In genomic region chr4:114779475-114779757, GRCm38 (mm10) we compare ENCODE assay signal across 14 mouse cellular contexts. TPM values are rescaled to one million over a fixed set of nuclear protein-coding genes. Genes with fewer than 3 reads are reported as not detected.
DNase-seq lines count a peak whose midpoint lies in the region; ATAC-seq lines count a peak whose summit lies in the region.
"Had no signal": no experiment of that assay in that cellular context is flagged by ENCODE, and none has a peak within 500 bp of the region (broad histone marks: within the 10 kb centered on the region; RNA-seq: fewer than 3 reads in every experiment).

No protein-coding gene starts in this region.

- H3K27me3 ChIP-seq in kidney, embryonic 14.5 days (ENCODE audit: control insufficient read depth, insufficient read depth, low read length): no peaks in the 10 kb centered on the region
- peaks cover 45% of the 10 kb centered on the region for H3K27me3 ChIP-seq in embryonic facial prominence, embryonic 10.5 days (replicated peaks; ENCODE audit: low read depth, poor library complexity, severe bottlenecking)
- peaks cover 25% of the 10 kb centered on the region for H3K27me3 ChIP-seq in limb, embryonic 12.5 days
- H3K27me3 ChIP-seq: liver, embryonic 13.5 days had no signal

- H3K9me3 ChIP-seq in kidney, embryonic 14.5 days (ENCODE audit: control insufficient read depth, low read length): no peaks in the 10 kb centered on the region
- no peaks in the 10 kb centered on the region; the same call in none of the 2 replicates for H3K9me3 ChIP-seq in embryonic facial prominence, embryonic 10.5 days
- H3K9me3 ChIP-seq in limb, embryonic 12.5 days: no peaks in the 10 kb centered on the region
- H3K9me3 ChIP-seq: liver, embryonic 13.5 days had no signal

- no peak overlapping the region for H3K4me3 ChIP-seq in kidney, embryonic 14.5 days (ENCODE audit: low read length)
- 0 out of 2 replicates have a peak overlapping the region, but pooled peaks have one; percentile 4 for H3K4me3 ChIP-seq in embryonic facial prominence, embryonic 10.5 days
- no peak overlapping the region for H3K4me3 ChIP-seq in limb, embryonic 12.5 days (replicated peaks)
- H3K4me3 ChIP-seq: heart, adult 2 months; liver, embryonic 13.5 days had no signal

- H3K9ac ChIP-seq in kidney, embryonic 14.5 days (ENCODE audit: low read depth, low read length): no peak overlapping the region
- no peak overlapping the region for H3K9ac ChIP-seq in limb, embryonic 12.5 days (replicated peaks)
- H3K9ac ChIP-seq: hindbrain, embryonic 14.5 days; liver, embryonic 13.5 days had no signal

- peak overlapping the region; percentile 90 for H3K27ac ChIP-seq in kidney, embryonic 14.5 days (ENCODE audit: low read depth, low read length)
- H3K27ac ChIP-seq in embryonic facial prominence, embryonic 10.5 days (replicated peaks): peak overlapping the region; percentile 82
- H3K27ac ChIP-seq in limb, embryonic 12.5 days: peak overlapping the region; percentile 89
- H3K27ac ChIP-seq: heart, adult 2 months; hindbrain, embryonic 14.5 days; liver, embryonic 13.5 days had no signal

- 7% methylated on average over 5 of the region's 5 CpGs for WGBS in kidney, embryonic 14.5 days
- WGBS in embryonic facial prominence, embryonic 10.5 days: 14% methylated on average over 5 of the region's 5 CpGs
- WGBS in limb, embryonic 12.5 days: 16% methylated on average over 5 of the region's 5 CpGs

- ATAC-seq in kidney, embryonic 14.5 days (ENCODE audit: low FRiP score, low TSS enrichment): no peak
- ATAC-seq in limb, embryonic 12.5 days (ENCODE audit: insufficient number of reproducible peaks, insufficient read depth, low FRiP score, low TSS enrichment, low read depth): no peak

- no peaks in the 10 kb centered on the region for H3K36me3 ChIP-seq in kidney, embryonic 14.5 days (ENCODE audit: control insufficient read depth, insufficient read depth, low read length)
- no peaks in the 10 kb centered on the region for H3K36me3 ChIP-seq in embryonic facial prominence, embryonic 10.5 days (replicated peaks)
- no peaks in the 10 kb centered on the region for H3K36me3 ChIP-seq in limb, embryonic 12.5 days
- H3K36me3 ChIP-seq: liver, embryonic 13.5 days had no signal

- no peak overlapping the region for H3K4me2 ChIP-seq in kidney, embryonic 14.5 days (replicated peaks; ENCODE audit: low read depth, low read length)
- H3K4me2 ChIP-seq in limb, embryonic 12.5 days: no peak overlapping the region
- H3K4me2 ChIP-seq: hindbrain, embryonic 14.5 days; liver, embryonic 13.5 days had no signal

- H3K4me1 ChIP-seq in kidney, embryonic 14.5 days (ENCODE audit: control insufficient read depth, insufficient read depth, low read length): peaks cover 29% of the 10 kb centered on the region
- H3K4me1 ChIP-seq in embryonic facial prominence, embryonic 10.5 days: peaks cover 76% of the 10 kb centered on the region
- peaks cover 46% of the 10 kb centered on the region for H3K4me1 ChIP-seq in limb, embryonic 12.5 days (replicated peaks)
- H3K4me1 ChIP-seq: liver, embryonic 13.5 days had no signal

- DNase-seq in cerebellum, adult 9-11 months: peak; percentile 3
- DNase-seq in cerebellum, postnatal 14 days: no peak
- DNase-seq in kidney, adult 8-10 months: no peak
- peak; percentile 81 for DNase-seq in embryonic facial prominence, embryonic 10.5 days (ENCODE audit: low spot score)
- DNase-seq in adipocyte (ENCODE audit: low spot score): no peak
- DNase-seq in frontal cortex, postnatal 10 days (ENCODE audit: low spot score in 2 of 2): no peak
- DNase-seq: liver, embryonic 13.5 days; right cerebral cortex, postnatal 25 days had no signal

RNA-seq across cellular contexts. Expression of gene Gm12830, which starts 42.1 kb away (rescaled TPM):
- 0.15 and 0.17 TPM in 2 replicates for polyA plus RNA-seq in kidney, embryonic 14.5 days (2014; fragmentation: Nextera tagmentation; extraction: Ambion mirVana)
- 0.09 TPM in 1 of 2 replicates, not detected in the other for polyA plus RNA-seq in embryonic facial prominence, embryonic 10.5 days (2016; fragmentation: Nextera tagmentation; extraction: Ambion mirVana)
- polyA plus RNA-seq in limb, embryonic 12.5 days (2016; fragmentation: Nextera tagmentation; extraction: Ambion mirVana): not detected in 2 replicates
- polyA plus RNA-seq: frontal cortex, adult 2 months; heart, adult 2 months; hindbrain, embryonic 14.5 days; liver, embryonic 13.5 days; neural tube, embryonic 11.5 days had no signal

Comparison
In these comparisons a context has a peak if more than half of its experiments do, and no peak if none do; other contexts are left out.
1. DNase-seq: peak in cerebellum, adult 9-11 months (single experiment) and embryonic facial prominence, embryonic 10.5 days (single experiment); none in cerebellum, postnatal 14 days (0 of 2), kidney, adult 8-10 months (0 of 2), adipocyte (single experiment) and frontal cortex, postnatal 10 days (0 of 2).
2. Peak in every context shown above with its lines, with median percentiles within 50 percentile points of each other: H3K27ac ChIP-seq.